Mouse (Mus musculus) MEL (cell line): ENCODE results near the gene Stt3b. TPM values are rescaled to one million over a fixed set of nuclear protein-coding genes. Genes with fewer than 3 reads are reported as not detected.

Source experiments
- DNase-seq: peaks from one replicate; pipeline ENCODE4 v3.0.0; 2011; ENCODE audit warnings: low read depth, low spot score
- H3K27ac ChIP-seq: 2 replicates; pipeline ENCODE4 v1.5.1; 2012; ENCODE audit warnings: low read depth, mild to moderate bottlenecking, control low read depth, low read length, moderate library complexity; ENCODE audit not compliant: control insufficient read depth
- H3K27me3 ChIP-seq, 2 experiments: fragments of 150-350 bp in 1 of 2; sonication (generic) in 1 of 2; 2 replicates each; pipeline ENCODE4 v1.6.1; 2012; ENCODE audit warnings: low read length in 2 of 2, mild to moderate bottlenecking in 2 of 2, improper control_type of control experiment in 1 of 2, moderate library complexity in 1 of 2; ENCODE audit not compliant: insufficient read depth in 2 of 2, control insufficient read depth in 1 of 2
- H3K36me3 ChIP-seq, 2 experiments: 2 replicates each; pipeline ENCODE4 v1.6.1; 2012 to 2014; ENCODE audit warnings: low read length in 2 of 2, improper control_type of control experiment in 1 of 2, inconsistent platforms in 1 of 2, mild to moderate bottlenecking in 1 of 2; ENCODE audit not compliant: insufficient read depth in 2 of 2, control insufficient read depth in 1 of 2
- H3K4me1 ChIP-seq, 2 experiments: fragments of 150-350 bp in 1 of 2; sonication (generic) in 1 of 2; 2 replicates each; pipeline ENCODE4 v1.6.1; 2012; ENCODE audit warnings: low read length in 2 of 2, improper control_type of control experiment in 1 of 2, mild to moderate bottlenecking in 1 of 2; ENCODE audit not compliant: insufficient read depth in 2 of 2, control insufficient read depth in 1 of 2
- H3K4me3 ChIP-seq, 2 experiments: fragments of 150-350 bp in 1 of 2; sonication (generic) in 1 of 2; 2 replicates each; pipeline ENCODE4 v1.5.1; 2012; ENCODE audit warnings: low read depth in 2 of 2, low read length in 2 of 2, mild to moderate bottlenecking in 2 of 2, moderate library complexity in 2 of 2, control low read depth in 1 of 2, improper control_type of control experiment in 1 of 2; ENCODE audit not compliant: control insufficient read depth in 1 of 2, insufficient read depth in 1 of 2
- H3K79me2 ChIP-seq: 2 replicates; pipeline ENCODE4 v1.6.1; 2012; ENCODE audit warnings: mild to moderate bottlenecking, low read length, moderate library complexity; ENCODE audit not compliant: control insufficient read depth, poor library complexity, insufficient read depth
- H3K9ac ChIP-seq: 2 replicates; pipeline ENCODE4 v1.6.1; 2012; ENCODE audit warnings: low read depth, mild to moderate bottlenecking, control low read depth, low read length, moderate library complexity; ENCODE audit not compliant: control insufficient read depth, poor library complexity, severe bottlenecking
- H3K9me3 ChIP-seq: fragments of 150-350 bp; sonication (generic); replicated peaks from 2 replicates; pipeline ENCODE4 v1.6.1; 2012; ENCODE audit warnings: mild to moderate bottlenecking, low read length, improper control_type of control experiment, moderate library complexity; ENCODE audit not compliant: insufficient read depth
- CHD1 ChIP-seq: IDR thresholded peaks from 2 replicates; pipeline ENCODE4 v1.6.1; 2012; ENCODE audit warnings: low read depth, mild to moderate bottlenecking, inconsistent platforms, low read length, improper control_type of control experiment
- ELF1 ChIP-seq: IDR thresholded peaks from 2 replicates; pipeline ENCODE4 v1.6.1; 2014; ENCODE audit warnings: low read depth, mild to moderate bottlenecking, inconsistent platforms, low read length, improper control_type of control experiment, moderate library complexity
- EP300 ChIP-seq, 2 experiments: IDR thresholded peaks; 2 replicates each; pipeline ENCODE4 v1.6.1; 2011; ENCODE audit warnings: improper control_type of control experiment in 2 of 2, low read length in 2 of 2, low read depth in 1 of 2, mild to moderate bottlenecking in 1 of 2
- ETS1 ChIP-seq: IDR thresholded peaks from 2 replicates; pipeline ENCODE4 v1.6.1; 2012; ENCODE audit warnings: low read depth, mild to moderate bottlenecking, inconsistent platforms, low read length, improper control_type of control experiment, moderate library complexity
- KAT2A ChIP-seq: conservative IDR thresholded peaks from 2 replicates; pipeline ENCODE4 v1.6.1; 2012; ENCODE audit warnings: low read depth, low read length, improper control_type of control experiment, inconsistent platforms
- MAFK ChIP-seq: IDR thresholded peaks from 2 replicates; pipeline ENCODE4 v1.6.1; 2011; ENCODE audit warnings: low read depth, mild to moderate bottlenecking, low read length, improper control_type of control experiment, borderline replicate concordance
- MAZ ChIP-seq: IDR thresholded peaks from 2 replicates; pipeline ENCODE4 v1.6.1; 2012; ENCODE audit warnings: low read depth, mild to moderate bottlenecking, inconsistent platforms, low read length, improper control_type of control experiment
- MYB ChIP-seq: IDR thresholded peaks from 2 replicates; pipeline ENCODE4 v1.6.1; 2011; ENCODE audit warnings: mild to moderate bottlenecking, low read depth, low read length, improper control_type of control experiment
- MYC ChIP-seq: IDR thresholded peaks from 2 replicates; pipeline ENCODE4 v1.6.1; 2011; ENCODE audit warnings: low read depth, mild to moderate bottlenecking, low read length, improper control_type of control experiment, moderate library complexity
- NRF1 ChIP-seq: IDR thresholded peaks from 2 replicates; pipeline ENCODE4 v1.6.1; 2014; ENCODE audit warnings: low read depth, mild to moderate bottlenecking, inconsistent platforms, low read length, improper control_type of control experiment, moderate library complexity; ENCODE audit not compliant: poor library complexity, insufficient read depth, severe bottlenecking
- POLR2AphosphoS5 ChIP-seq: IDR thresholded peaks from 2 replicates; pipeline ENCODE4 v1.6.1; 2012; ENCODE audit warnings: low read depth, borderline replicate concordance, mild to moderate bottlenecking, inconsistent platforms, low read length, moderate library complexity, mixed read lengths
- RCOR1 ChIP-seq: IDR thresholded peaks from 2 replicates; pipeline ENCODE4 v1.6.1; 2012; ENCODE audit warnings: low read depth, mild to moderate bottlenecking, inconsistent platforms, low read length, improper control_type of control experiment
- SMC3 ChIP-seq: IDR thresholded peaks from 2 replicates; pipeline ENCODE4 v1.6.1; 2011; ENCODE audit warnings: low read depth, low read length, improper control_type of control experiment
- USF2 ChIP-seq, 2 experiments: IDR thresholded peaks; 2 replicates each; pipeline ENCODE4 v1.6.1; 2011 to 2012; ENCODE audit warnings: improper control_type of control experiment in 2 of 2, low read length in 2 of 2, borderline replicate concordance in 1 of 2, inconsistent platforms in 1 of 2, low read depth in 1 of 2, mild to moderate bottlenecking in 1 of 2; ENCODE audit not compliant: insufficient read depth in 1 of 2
- ZC3H11A ChIP-seq: IDR thresholded peaks from 2 replicates; pipeline ENCODE4 v1.6.1; 2012; ENCODE audit warnings: low read depth, mild to moderate bottlenecking, inconsistent platforms, low read length, improper control_type of control experiment
- ZNF384 ChIP-seq: IDR thresholded peaks from 2 replicates; pipeline ENCODE4 v1.6.1; 2012; ENCODE audit warnings: low read depth, mild to moderate bottlenecking, inconsistent platforms, low read length, improper control_type of control experiment
- polyA plus RNA-seq, 2 experiments: library from polyadenylated mRNA; stranded (reverse) in 1 of 2; unstranded in 1 of 2; fragments of >175 nt in 1 of 2; fragments of >200 nt in 1 of 2; gene quantifications; 2 replicates each; pipeline versions ENCODE4 v1.2.1 to v1.2.4; 2012; ENCODE audit warnings: low replicate concordance in 2 of 2, low read depth in 1 of 2; ENCODE audit not compliant: insufficient read length in 2 of 2, insufficient read depth in 1 of 2, missing spikeins in 1 of 2
- total RNA-seq: library from RNA; depleted of rRNA; stranded (reverse); fragments of 300-350 nt; gene quantifications from 2 replicates; pipeline ENCODE4 v1.2.3, GENCODE M21; 2012

Gene Stt3b
- total and polyA plus RNA-seq, 3 experiments, result 81.9 to 263 (median 97.6) TPM

- H3K36me3 ChIP-seq, result no peaks in the 10 kb centered on the region
- H3K79me2 ChIP-seq, result no peaks in the 10 kb centered on the region
- no peak overlapping the region for H3K4me3 ChIP-seq
- no peak overlapping the region for H3K9ac ChIP-seq
- no peaks in the 10 kb centered on the region for H3K4me1 ChIP-seq
- no peak overlapping the region for H3K27ac ChIP-seq
- DNase-seq, result peak; percentile 14
- H3K9me3 ChIP-seq, result no peaks in the 10 kb centered on the region
- TF ChIP-seq ETS1 (0 out of 2 replicates have a peak, but pooled peaks have one; percentile 19), POLR2AphosphoS5 (no peak), NRF1 (no peak), MAZ (no peak), ZNF384 (0 out of 2 replicates have a peak, but pooled peaks have one; percentile 27)
- no peaks in the 10 kb centered on the region for H3K27me3 ChIP-seq
Observed at GRCm38 (mm10) chr9:115330861-115331476, 20.7 kb upstream of the Stt3b start.

GRCm38 (mm10) chr9:115326533-115326890, 16.3 kb upstream of the Stt3b start:
- DNase-seq, result no peak
- TF ChIP-seq USF2 (IDR thresholded peaks at IDR 0.05; ENCODE audit: borderline replicate concordance in 1 of 2, insufficient read depth in 1 of 2, low read depth in 1 of 2, low read length in 2 of 2) (no peak), KAT2A (no peak), RCOR1 (no peak), CHD1 (no peak), MAFK (no peak), ELF1 (no peak), EP300 (IDR thresholded peaks at IDR 0.05; ENCODE audit: low read depth in 1 of 2, low read length in 2 of 2) (no peak), MYC (no peak), NRF1 (no peak), ZC3H11A (no peak), SMC3 (no peak), MYB (no peak)
- H3K9me3 ChIP-seq, result no peaks in the 10 kb centered on the region

More at GRCm38 (mm10) chr9:115326533-115326890, 16.3 kb upstream of the Stt3b start:
- Histone ChIP-seq H3K36me3 (no peaks in the 10 kb centered on the region), H3K9ac (no peak overlapping the region), H3K4me1 (no peaks in the 10 kb centered on the region), H3K4me3 (no peak overlapping the region), H3K27me3 (no peaks in the 10 kb centered on the region), H3K27ac (no peak overlapping the region), H3K79me2 (no peaks in the 10 kb centered on the region)
